Mouse (Mus musculus): ENCODE data around the gene Sh3bp1.

DNA sequence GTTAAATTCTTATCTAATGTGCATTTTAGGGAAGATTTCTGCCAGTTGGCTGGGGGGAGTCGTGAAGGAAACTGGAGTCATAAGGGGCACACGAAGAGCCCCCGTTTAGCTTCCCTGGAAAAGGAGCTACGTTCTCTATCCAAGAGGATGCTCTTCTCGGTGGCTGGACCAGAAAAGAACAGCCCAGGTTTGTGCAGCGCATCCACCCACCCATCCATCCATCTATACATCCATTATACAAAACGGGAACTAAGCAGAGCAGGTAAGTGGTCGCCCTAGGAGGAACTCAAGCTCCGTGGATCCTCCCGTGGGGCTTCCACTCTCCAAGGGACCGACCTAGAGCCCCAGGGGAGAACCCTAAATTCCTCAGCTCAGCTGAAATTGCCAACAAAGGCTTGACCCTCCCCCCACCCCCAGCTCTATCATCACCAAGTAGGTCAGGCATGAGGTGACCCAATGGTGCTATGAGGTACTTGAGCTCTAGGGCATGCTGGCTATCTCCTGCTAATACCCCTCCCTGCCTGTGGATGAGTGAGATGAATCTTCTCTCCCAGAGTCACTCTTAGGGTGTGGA lies 48.7 kb downstream of the Sh3bp1 start:
- TF ChIP-seq CTCF (IDR thresholded peaks at IDR 0.05; ENCODE audit: borderline replicate concordance, insufficient read depth, low read depth, low read length) (no peak), POLR2A (IDR thresholded peaks at IDR 0.05; ENCODE audit: borderline replicate concordance, insufficient read depth, low read length) (no peak)

Data from cerebellum, adult 2 months (tissue).